Mouse (Mus musculus) left cerebral cortex, postnatal 10 days (tissue): ENCODE results near the gene Arid1b. TPM values are rescaled to one million over a fixed set of nuclear protein-coding genes. Genes with fewer than 3 reads are reported as not detected.

Source experiments
- DNase-seq, 2 experiments: peaks; one replicate each; pipeline ENCODE4 v3.0.0; 2021 to 2022; ENCODE audit warnings: low spot score in 2 of 2, mixed read lengths in 1 of 2; ENCODE audit errors: extremely low spot score in 1 of 2
- intact Hi-C: fragments of 180-260 bp; cut with DNase I; formaldehyde crosslinking; loops from one replicate; pipeline ENCODE4 v1.15.1; 2025
- total RNA-seq, 2 experiments: library from RNA; stranded (reverse); gene quantifications; 2 replicates each; pipeline ENCODE4 v1.2.3; 2021

Gene Arid1b
- total RNA-seq, 2 experiments from 2014 or later, result 77.4 to 83.3 TPM

DNA sequence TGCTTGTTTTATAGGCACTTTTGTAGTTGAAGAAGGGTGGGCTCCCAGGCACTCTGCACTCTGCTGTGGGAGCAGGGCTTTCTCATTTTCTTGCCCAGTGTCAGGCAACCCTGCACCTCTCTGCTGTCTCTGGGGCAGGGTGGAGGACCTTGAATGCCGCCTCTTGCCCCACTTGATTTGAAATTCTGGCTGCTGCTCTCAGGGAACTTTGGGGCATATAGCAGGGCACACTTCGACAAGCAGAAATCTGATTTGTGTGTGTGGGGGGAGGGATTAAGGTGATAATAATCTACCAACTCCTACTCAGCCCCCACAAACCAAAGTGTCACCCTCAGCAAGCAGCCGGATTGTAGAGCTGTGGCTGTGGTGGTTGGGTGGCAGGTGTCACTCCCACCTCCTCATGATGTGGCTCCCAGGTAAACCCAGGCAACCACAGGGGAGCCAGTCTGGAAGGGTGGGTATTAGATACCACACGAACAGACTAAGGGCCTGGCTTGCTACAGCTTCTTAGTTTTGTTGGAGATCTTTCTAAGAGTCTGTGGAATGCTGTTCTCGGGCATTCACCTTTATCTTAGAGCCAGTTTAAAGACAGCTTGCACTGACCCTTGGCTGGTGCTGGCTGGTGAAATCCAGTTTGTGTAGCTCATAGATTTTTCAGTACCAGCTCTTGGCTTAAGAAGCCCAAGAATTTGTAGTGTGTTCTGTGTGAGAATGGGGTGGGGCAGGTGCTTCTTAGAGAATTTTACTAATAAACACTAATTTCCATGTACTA, 131.1 kb downstream of the Arid1b start:
- intact Hi-C loops, result no loop called here
- no peak for DNase-seq

DNA sequence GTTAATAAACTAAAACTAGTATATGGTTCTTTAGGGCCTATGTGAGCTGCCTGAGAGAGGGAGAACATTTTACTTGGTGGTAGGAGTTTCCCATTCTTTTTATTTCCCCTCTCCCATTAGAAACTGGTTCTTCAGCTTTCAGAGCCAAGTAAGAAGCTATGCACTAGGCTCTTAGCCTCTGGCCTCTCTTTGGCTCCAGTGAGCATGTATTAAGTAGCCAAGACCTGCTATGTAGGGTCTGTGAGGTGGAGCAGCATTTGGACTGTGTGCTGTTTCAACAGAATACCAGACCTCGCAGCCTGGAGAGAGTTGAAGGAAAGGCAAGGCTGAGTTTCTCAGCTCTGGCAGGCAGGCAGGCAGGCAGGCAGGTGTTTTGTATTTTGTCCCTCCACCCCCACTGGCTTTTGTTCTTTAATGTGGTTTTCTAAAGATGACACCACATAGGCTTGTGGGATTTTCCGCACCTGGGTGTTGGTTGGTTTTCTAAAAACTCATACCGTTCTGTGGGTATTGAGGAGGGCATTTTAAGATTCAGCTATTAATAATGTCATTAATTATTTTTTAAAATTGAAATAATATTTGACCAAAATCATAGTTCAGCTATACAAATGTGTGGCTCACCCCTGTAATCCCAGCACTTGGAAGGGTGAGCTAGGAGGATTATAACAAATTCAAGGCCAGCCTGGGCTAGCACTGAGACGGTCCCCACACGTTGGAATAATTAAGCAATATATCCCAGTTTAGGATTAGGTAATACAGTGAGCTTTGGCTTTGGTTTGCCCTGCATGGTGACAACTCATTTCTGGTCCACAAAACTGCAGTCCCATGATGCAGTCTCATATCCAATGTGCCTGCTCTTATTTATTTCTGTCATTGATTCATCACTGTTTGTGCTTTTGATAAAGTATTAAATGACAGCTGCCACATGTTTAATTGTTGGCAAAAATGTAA, 132.0 kb downstream of the Arid1b start:
- intact Hi-C loops, result no loop called here

DNA sequence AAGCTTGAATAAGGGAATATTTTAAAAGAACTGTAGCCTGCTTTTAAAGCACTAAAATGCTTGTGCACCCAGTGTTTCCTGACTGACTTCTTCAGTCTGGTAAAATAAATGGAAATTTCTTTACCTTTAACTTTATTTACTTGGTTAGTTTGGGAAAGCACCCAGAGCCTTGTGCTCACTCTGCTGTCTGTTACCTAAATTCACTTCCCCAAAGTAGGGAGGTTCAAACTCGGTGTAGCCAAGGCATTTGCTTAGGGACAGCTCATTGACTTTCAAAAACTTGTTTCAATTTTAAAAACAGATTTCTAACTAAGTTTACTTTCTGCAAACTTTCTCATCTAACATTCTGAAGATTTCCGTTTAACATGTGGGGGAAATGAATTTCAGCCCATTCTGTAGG, 135.5 kb downstream of the Arid1b start:
- DNase-seq, result no peak
- intact Hi-C loops, result no loop called here

More for the DNA sequence above, 132.0 kb downstream of the Arid1b start:
- no peak for DNase-seq

DNA sequence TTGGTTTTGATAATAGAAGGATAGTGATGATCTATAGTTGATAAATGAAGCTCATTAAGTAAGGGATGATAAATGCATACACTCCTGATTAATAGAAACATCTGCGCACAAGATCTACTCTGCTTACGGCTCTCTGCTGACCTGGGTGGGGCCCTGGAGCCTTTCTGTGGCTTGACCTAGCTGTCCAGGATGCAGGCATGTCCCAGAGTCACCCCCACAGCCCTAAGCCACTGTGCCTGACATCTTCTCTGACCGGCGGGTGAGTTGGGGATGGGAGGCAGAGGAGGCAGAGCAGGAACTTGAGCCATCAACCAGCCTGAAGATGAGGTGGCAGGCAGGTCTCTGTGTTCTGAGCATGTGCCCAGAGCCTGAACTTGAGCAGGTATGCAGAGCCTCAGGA, 136.0 kb downstream of the Arid1b start:
- intact Hi-C loops, result no loop called here
- no peak for DNase-seq

DNA sequence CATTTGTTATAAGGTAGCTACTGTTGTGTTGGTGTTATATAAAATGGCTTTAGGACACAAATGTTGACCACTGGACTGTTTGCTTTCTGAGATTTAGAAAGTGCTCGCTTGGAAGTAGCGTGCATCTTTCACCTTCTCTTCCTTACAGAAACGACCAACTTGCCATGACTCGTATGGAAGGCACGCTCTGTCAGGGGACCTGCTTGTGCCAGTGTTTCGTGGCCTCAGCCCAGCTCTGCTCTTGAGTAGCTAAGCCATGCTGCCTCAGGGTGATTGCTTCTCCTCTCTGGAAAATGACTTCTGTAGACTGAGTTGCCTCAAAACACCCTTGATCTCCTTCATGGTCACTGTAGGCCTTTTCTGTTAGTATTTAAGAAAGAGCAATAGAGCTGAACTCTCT, 137.6 kb downstream of the Arid1b start:
- no peak for DNase-seq
- intact Hi-C loops, result no loop called here

DNA sequence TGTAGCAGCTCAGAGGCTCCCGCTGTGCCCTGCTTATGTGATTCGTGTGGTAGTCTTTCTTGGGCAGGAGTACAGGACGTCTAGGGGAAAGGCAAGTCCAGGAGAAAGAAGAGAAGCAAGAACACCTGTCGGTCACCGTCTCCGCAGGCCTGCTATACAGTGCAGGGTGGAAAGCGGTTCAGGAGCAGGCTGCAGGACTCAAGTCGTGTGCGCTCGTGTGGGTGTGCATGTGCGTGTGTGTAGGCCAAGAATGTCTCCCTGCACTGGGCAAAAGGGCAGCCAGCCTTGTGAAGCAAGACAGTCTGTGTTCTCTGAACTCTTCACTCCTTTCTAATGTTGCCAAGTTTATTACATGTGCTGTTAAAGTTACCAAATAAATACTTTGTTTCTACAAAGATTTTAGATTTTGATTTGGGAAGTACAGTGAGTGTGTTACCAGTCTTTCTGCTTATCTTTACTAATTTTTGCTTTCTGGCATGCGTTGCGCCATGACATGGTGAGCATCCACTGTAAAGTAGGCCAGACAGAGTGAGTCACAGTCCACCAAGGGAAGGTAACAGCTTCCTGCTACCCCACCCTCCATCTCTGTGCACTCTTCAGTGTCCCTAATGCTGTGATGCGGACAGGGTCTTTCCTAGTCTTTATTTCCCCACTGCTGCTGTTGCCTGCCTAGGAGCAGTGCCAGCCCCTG, 138.3 kb downstream of the Arid1b start:
- no peak for DNase-seq
- intact Hi-C loops, result no loop called here

DNA sequence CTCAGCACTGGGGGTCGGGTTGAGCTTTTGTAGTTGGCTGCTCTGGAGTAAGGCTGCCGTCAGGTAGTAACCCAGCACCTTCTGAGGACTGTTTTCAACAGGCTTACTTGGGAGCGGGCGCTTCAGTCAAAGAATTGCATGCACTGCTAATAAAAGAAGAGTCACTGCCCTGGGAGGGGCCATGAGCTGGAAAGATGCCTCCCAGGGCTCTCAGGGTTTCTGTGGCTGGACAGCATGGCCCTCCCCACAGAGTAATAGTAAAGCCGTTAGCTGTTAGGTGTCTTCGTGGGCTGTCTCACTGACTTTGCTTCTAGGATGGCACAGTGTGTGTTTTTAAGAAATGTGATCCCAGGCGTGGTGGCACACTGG, 138.8 kb downstream of the Arid1b start:
- DNase-seq, result no peak
- intact Hi-C loops, result no loop called here

DNA sequence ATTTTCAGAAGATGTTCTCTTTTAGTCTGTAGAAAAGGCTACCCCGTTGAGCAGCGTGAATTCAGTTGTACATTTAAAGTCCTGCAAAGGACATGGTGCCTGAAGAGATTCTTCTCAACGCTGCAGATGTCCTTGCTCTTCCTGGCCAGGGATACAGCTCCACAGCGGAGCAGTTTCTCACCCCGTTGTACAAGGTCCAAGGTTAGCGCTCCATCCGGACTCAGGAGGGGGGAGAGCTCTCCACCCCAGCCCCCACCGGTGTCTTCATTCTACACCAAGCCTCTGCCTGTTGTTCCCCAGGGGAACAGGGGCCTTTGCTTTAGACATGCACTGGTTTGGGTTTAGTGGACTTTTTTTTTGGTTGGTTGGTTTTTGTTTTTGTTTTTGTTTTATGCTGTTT, 139.7 kb downstream of the Arid1b start:
- DNase-seq, result no peak
- intact Hi-C loops, result no loop called here

DNA sequence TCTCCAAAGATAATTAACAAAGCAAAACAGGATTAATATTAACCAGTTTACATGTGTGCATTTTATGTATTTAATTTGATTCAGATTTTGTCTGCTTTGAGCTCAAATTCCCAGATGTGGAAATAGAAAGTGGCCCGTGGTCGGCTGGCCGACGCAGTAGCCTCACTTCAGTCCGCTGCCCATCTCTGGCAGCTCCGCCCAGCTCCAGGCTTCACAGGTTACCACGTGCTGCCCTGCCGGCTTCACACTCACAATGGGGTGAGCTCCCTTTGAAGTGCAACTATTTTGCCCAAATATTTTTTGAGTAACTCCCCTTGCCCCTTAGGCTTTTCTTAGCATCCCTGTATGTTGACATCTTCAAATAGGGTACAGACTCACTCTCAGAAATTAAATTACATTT, 140.1 kb downstream of the Arid1b start:
- DNase-seq, result no peak
- intact Hi-C loops, result no loop called here

DNA sequence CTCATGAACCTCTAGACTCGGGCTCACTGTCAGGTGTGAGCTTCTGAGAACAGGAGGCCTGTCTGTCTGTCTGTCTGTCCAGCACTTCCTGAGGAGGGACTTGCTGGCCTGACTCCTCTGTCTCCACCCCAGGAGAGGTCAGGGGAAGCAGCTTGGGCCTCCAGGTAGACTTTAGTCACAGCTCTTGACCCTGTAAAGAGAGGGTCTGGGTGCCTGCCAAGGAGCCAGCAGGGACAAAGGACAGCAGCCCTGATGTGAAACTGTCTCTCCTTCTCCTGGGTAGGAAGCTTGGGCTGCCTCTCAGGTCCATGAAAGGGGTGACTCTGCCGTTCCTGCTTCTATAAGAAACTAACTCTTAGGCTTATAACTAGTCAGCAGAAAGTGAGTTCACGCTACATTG, 143.8 kb downstream of the Arid1b start:
- DNase-seq, result peak in 1 of 2 experiments; percentile 47
- intact Hi-C loops, result no loop called here

DNA sequence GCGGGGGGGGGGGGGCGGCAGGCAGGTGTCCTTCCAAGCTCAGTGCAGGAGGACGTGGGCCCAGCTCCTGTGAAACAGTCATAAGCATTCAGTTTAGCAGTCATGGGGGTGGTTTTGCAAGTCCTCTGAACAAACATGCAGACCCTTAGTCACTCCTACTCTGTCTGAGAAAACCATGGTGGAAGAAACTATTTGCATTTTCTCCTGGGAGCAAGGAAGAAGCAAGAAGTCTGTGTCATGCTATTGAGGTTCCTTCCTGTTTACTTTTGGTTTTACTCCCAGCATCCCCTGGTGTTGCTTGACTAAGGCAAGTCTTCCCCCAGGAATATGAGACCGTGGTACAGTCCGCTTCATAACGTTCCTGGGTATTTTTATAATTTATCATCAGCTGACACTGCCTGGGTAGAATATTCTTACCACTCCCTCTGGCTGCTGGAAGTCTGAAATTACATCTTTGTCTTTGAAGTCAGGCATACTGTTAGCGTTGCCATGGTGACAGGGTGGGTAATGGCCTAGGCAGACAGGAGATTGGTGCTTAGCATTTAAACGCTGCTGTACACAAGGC, 144.6 kb downstream of the Arid1b start:
- intact Hi-C loops, result no loop called here
- peak; percentile 78 to 87 for DNase-seq

DNA sequence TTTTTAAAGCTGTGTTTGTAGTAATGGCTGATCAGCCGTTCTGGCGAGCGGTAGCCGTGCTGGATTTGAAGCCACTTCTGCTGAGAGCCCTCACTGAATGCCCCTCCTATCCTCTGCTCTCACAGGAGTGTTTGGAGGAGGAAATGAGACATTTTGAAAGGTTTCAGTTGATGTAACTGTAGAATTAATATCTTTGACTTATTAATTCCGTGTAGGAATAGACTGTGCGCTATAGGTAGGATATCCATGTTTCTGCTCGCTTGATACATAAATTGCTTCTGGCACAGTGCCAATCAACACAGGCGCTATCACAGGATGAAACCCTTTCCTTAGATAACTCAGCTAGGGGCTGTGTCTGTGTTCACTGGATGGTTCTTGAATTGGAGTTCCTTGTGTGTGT, 145.4 kb downstream of the Arid1b start:
- intact Hi-C loops, result no loop called here

DNA sequence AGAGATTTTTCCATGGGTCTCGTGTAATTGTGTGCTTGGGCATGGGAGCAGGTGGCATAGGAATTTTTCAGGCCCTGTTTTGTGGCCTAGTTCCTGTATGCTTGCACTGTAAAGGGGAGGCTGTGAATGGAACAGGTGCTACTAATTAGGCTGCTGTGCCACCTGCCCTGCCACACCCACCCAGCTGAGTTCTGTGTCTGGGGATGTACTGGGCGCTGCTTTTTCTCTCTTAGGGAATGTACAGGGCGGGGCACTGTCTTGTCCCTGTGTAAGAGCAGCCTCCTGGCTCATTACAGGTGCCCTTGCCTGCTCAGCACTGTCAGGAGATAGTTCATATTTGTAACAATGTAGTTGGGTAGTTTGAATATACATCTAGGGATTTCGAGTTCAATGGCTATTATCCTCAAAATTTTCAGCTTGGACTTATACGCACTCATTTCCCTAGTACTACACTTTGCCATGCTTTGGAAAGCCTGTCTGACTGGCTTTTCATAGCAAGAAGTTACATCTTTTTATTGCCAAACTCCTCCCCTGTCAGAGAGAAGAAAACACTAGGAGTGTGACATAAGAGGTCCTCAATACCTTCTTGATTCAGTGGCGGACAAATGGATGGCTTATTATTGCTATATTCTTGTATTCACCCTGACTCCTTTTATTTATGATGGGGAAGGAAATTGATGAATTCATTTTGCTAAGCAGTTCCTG, 149.8 kb downstream of the Arid1b start:
- intact Hi-C loops, result no loop called here
- DNase-seq, result no peak

More for the DNA sequence above, 145.4 kb downstream of the Arid1b start:
- DNase-seq, result no peak

DNA sequence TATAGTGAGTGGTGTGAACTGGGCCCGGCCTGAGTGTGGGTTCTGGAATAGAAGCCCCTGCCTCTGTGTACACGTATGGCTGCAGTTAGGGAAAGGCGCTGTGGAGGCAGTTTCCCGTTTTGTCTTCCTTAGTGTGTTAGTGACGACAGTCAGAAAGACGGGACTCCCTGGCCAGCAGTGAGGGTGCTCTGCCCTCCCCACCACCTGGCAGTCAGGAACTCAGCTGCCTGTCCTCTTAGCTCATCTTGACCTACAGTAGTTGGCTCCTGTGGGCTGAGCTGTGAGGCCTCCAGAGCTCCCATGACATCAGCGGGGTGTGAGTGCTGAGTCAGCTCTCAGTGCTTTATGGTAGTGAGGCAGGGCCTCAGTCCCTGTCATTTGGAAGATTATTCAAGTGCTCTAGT, 156.5 kb downstream of the Arid1b start:
- DNase-seq, result no peak
- intact Hi-C loops, result no loop called here

DNA sequence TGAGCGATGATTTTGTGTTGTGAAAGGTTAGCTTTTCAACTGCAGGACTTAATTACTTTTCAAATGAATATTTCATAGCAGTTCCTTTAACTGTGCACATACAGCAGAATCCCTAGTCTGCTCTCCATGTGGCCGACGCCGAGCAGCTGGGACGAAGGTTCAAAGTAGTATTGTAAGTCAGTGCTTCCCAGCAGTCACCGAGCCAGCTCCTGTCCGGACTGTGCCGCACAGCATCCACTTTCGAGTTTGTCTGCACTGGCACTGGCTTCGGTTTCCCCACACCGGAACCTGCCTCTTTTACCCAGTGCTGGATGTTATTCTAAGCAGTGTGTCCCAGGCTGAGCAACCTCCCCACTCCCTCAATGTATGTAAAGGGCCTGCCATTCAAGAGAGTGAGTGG, 157.7 kb downstream of the Arid1b start:
- no peak for DNase-seq
- intact Hi-C loops, result no loop called here

DNA sequence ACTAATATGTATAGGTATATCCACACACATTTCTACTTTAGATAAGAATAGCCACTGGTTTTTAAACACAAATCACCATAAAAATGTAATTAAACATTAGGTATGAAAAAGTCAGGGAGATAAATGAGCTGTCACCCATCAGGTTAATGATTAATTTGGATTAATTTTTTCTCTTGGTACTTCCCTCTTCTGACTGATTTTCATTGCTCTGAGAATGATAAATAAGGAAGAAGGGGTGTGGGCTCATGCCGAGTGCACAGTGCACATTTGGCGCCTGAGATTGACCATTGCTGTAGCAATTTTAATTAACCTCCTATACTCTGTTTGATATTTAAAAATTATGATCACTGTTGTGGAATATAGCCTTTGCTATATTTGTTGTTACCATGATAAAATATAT, 159.3 kb downstream of the Arid1b start:
- intact Hi-C loops, result no loop called here
- no peak for DNase-seq

DNA sequence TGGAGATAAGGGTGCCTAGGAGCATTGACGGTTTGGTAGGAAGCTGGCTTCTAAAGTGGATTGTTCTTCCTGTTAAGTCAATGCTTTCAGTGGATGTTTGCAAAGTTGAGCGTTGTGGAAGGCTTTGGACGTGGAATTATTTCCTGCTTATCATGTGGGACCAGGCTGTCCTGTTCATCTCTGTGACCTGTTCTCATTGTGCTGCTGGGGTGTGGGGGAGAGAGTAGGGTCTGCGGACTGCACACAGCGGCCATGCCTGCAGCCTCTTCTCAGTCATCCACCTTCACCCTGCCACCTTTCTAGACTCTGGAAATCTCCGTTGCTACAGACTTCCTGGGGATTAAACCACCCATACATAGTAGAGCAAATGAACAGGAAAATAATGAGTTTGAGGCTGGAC, 160.2 kb downstream of the Arid1b start:
- intact Hi-C loops, result no loop called here
- DNase-seq, result no peak

DNA sequence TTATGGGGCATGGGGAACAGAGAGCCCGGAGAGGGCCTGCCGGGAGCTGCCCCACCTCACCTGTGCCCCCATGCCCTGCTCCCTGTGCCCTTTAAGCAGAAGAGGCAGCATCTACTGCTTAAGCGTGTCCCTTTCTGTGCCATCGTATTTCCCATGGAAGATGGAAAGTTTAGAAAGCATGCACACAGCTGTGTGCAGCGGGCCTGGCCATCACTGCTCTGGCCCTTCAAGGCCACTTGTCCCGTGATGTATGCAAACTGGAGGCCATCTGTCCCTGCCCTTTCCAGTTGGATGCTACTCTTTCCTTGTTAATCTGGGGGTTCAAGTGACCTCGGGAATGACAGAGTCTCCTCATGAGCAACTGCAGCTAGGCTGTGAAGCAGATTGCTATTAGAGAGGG, 163.5 kb downstream of the Arid1b start:
- intact Hi-C loops, result no loop called here
- no peak for DNase-seq

DNA sequence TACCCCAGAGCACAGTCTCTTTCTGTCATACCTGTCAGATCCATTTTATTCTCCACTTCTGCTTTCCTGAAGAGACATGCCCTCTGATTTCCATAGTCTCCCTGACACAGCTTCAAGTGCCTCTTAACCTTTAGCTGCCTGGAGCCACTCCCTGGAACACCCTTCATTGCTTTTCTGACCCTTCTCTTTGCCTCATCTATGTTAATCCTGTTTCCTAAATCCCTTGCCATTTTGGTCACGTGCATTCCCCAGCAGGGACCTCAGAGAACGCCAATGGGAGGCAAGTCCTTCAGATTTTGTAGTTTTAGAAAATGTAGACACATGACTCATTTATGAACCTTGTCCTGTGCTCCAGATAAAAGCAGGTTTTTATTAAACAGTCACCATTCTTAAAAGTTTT, 168.4 kb downstream of the Arid1b start:
- intact Hi-C loops, result no loop called here
- no peak for DNase-seq
